Mouse (Mus musculus) layer of hippocampus, postnatal 36 days (tissue): ENCODE measurements around the gene Marveld3. TPM values are rescaled to one million over a fixed set of nuclear protein-coding genes. Genes with fewer than 3 reads are reported as not detected.

ENCODE experiments used
- DNase-seq, 2 experiments: peaks; one replicate each; pipeline ENCODE4 v3.0.0; 2022
- total RNA-seq, 2 experiments: library from RNA; stranded (reverse); gene quantifications; 2 replicates each; pipeline ENCODE4 v1.2.3; 2021

Gene Marveld3
- total RNA-seq = not detected

DNA sequence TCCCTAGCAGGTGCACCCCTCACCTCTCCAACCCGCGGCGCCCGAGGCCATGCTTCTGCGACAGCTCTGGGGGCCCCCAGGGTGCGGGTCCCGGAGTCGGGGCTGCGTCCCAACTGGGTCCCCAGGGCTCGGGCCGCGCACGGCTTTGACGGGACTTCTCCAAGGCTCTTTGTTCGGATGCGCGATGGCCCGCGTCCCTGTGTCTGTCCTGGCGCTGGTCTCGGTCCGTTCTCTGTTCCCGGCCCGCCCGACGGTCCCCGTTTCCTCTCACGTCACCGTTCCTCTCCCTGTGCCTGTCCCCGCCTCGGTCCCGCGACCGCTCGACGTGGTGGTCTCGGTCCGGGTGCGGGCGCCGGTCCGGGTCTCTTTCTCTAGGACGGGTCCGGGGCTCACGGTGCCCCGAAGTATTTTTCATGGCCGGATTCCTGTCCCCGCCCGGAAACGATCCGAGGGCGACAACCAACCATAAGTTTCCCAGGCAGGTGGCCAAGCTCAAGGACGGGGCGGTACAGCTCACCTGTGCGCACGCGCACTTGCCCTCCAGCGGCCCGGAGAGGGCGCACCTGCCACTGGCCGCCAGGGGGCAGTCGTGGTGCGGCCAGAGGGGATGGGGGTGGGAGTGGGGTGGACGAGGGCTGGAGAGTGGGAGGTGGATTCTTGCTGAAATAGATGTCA is at the start of gene Marveld3:
Marveld3 (minus strand) TSS at position 511 of the 675 bp plus-strand sequence.
- no peak for DNase-seq

DNA sequence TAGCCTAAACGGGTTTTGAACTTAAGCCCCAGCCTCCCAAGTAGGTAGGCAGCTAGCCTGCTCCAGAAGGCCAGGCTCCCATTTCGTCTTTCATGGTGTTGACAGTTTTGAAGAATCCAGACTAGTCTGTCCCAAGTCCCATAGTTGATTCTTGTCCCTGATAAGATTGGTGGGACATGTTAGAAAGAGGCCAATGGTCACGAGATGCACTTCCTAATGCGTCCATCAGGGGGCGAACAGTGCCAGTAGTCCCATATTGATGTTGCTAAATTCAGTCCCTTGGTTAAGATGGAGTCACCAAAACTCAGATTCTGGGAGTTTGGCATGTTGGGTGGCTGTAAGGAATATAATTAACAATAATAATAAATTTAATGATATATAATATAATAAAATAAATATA is 48.9 kb upstream of the Marveld3 start:
- no peak for DNase-seq

DNA sequence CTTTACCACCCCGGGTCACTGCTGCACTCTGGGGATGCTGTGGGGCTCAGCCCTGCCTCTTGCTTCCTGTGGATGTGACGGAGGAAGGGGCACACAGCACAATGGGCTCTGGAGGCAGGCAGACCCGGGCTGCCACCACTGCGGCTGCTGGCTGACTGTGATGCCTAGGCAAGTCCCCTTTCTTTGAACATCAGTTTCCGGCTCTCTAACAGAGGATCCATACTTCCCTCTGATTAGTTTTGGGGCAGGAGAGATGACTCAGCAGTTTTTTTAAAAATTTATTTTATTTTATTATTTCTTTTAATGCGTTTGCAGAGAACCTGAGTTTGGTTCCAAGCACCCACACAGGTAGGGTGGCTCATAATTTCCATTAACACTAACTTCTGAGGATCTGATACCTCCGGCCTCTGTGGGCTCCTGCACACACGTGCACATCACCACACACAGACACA is 47.0 kb upstream of the Marveld3 start:
- no peak for DNase-seq

DNA sequence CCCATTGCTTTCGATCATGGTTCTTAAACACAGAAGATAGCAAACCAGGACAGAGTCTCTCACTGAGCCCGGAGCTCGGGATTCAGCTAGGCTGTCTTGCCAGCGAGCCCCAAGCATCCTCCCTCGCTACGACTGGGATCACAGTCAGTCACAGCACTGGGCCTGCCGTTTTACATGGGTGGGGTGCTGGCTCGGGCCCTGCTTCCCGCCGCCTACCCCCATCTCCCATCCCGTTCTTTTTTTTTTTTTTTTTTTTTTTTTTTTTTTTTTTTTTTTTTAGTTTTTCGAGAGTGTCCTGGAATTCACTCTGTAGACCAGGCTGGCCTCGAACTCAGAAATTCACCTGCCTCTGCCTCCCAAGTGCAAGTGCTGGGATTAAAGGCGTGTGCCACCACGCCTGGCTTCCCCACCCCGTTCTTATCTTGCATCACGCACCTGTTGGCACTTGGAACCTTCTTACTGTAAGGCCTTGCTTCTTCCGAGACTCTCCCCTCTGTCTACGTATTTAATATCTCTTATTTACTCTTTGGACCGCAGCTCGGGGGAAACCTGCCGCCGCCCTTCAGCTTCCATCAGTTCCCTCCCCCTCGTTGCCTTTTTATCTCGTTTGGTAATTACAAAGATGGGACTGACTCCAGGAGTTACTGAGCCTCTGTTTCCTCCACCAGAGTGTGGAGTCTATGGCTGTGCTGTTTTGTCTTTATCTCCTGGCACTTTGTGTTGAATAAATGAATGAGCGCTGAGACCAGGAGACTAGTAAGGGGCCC is 46.4 kb upstream of the Marveld3 start:
- no peak for DNase-seq

DNA sequence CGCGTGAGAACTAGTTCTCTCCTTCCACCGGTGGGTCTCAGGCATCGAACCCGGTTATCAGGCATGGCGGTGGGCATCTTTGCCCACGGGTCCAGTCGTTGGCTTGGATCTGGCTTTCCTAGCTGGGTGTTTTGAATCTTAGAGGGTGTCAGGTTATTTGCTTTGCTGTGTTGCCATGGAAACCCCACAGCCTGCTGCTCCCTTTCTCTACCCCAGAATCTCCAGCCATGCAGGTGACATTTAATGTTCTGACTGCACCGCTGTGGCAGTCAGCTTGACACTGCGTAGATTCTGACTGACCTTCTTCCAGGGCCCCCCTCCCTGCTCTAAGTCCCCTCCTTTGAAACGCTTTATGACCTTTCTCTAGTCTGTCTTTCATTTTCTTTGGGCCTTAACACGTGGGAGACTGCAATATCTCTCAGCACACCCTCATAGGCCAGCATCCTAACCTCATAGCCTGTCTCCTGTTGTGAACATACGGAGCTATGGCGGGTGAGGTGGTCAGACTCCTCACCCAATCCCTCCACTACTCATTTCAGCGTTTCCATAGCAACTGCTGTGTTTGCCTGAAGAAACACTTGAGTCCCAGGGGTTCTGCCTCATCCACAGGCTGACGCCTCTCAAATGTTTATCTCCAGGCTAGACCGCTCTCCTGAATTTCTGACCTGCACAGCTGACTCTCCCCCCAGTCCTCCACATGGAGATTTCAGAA is 44.5 kb upstream of the Marveld3 start:
- no peak for DNase-seq

DNA sequence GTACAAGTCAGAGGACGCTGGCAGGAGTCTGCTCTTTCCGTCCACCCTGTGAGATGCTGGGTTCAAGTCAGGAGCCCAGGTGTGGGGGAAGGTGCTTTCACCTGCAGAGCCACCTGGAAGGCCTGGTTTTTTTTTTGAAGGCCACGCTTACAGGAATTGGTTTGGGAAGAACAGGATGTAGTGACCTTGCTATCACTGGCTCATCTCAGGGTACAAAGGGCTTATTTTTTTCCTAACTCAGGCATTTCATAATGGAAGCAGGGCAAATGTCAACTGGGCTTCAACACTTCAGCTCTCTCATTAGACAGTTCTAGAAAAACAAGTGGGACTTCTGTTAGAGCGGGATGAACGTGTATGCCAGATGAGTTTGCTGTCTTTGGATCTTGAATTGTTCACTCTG is 42.3 kb upstream of the Marveld3 start:
- no peak for DNase-seq

DNA sequence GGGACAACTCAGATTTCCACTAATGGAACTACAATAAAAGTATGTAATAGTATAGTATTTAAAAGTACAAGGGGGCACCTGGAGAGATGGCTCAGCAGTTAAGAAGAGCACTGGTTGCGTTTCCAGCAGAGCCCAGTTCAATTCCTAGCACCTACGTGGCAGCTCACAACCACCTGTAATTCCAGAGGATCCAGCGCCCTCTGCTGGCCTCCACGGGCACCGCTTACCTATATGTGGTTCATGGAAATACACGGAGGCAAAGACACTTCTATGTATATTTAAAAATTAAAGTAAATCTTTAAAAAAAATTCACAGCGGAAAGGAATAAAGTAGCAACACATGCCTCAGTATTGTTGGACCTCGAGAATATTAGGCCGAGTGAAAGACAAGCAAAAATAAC is 41.0 kb upstream of the Marveld3 start:
- DNase-seq = no peak

DNA sequence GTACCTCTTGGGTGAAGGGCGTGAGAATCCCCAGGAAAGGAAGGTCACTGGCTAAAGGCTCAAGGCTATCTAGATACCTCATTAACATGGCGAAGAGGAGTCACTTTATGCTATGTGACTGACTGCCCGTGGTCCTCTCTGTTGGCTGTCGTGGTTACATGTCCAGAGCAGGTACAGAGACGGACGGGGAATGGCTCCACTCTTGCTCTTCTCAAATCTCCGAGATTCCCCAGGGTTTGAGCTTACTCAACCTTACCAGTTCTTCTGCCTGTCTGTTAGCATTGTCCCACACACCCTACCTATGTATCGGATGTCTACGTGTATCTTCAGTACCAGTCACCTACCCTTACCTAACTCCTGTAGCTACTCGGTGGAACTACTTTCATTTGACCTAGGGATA is 38.0 kb upstream of the Marveld3 start:
- DNase-seq = no peak

DNA sequence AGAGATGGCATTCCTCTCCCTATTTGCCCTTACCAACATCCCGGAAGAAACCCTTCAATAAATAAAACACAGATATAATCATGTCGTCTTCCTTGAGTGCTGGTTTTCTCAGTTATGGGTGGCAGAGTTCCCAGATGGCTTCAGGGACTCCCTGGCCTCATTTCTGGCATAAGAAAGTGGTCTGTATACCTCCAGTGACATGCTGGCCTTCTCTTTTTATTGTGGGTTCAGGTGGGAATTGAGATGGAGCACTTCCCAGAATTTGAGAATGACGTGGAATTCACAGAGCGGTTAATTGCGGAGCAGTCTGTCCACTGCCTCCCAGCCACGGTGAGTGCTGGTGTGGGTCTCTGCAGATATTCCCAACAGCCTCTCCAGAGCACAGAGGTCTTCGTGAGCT is 36.1 kb upstream of the Marveld3 start:
- no peak for DNase-seq

DNA sequence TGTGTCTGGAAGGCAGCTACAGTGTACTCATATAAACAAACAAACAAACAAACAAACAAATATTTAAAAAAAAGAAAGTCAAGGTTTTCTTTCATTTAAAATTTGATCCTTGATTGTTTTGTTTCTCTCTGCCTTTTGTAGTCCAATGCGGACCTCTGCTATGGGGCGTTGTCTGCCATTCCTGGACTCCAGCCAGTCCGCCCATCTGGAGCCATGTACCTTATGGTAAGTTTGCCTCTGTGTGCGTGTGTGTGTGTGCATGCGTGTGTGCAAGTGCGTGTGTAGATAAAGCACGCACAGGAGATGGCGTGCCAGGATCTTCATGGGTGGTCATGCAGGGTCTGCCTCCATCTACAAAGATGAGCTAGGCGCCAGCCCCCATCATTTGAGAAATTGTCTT is 35.4 kb upstream of the Marveld3 start:
- DNase-seq = no peak

DNA sequence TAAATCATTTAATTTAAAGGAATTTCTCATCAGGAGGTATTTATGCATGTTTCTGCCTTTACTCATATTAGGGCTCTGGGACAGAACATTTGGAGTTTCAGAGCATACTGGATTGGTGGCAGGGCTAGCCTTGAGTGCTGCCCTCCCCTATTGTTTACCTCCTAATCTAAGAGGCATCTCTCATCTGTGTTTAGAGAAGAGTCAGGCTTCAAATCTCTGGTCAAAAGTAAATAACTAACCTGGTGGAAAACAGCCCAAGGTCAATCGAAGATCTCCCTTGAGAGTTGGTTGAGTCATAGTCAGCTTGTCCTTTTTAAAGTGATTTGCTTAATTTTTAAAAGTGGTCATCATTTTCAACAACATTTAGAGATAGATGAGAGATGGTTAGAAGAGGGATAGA is 30.9 kb upstream of the Marveld3 start:
- DNase-seq = no peak

DNA sequence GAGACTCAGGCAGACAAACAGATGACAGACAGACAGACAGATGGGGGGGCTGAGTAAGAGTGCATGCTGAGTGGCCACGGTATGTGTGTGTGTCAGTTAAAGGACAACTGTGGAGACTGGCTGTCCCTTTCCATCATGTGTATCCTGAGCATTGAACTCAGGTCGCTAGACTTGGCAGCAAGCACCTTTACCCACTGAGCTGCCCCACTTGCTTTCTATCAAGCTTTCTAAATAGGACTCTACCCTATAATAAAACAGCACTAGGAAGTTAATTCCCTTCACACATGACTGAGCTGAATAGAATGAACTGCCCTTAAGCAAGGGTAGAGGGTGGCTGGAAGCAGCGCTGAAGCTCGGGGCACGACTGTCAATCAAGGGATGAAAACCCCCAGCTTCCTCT is 30.2 kb upstream of the Marveld3 start:
- no peak for DNase-seq

DNA sequence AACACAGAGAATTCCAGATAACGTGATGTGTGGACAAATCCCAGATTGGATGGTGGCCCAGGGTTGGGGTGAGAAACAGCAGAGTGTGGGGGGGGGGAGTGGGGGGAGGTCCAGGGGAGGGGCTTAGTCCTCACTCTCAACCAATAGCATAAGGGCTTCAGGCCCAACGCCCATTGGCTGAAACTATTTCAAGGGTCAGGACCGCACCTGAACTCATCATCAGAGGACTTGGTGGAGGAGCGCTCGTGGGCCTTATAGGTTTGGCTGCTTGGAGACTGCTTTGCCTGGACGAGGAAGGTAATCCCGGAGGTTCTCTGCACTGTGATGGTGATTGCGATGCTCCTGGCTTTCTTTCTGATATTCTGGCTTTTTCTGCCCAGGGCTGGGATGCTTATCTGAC is 28.2 kb upstream of the Marveld3 start, which contains the start of gene Tat:
Tat (plus strand) TSS at position 214 of the 400 bp plus-strand sequence.
- DNase-seq = no peak

DNA sequence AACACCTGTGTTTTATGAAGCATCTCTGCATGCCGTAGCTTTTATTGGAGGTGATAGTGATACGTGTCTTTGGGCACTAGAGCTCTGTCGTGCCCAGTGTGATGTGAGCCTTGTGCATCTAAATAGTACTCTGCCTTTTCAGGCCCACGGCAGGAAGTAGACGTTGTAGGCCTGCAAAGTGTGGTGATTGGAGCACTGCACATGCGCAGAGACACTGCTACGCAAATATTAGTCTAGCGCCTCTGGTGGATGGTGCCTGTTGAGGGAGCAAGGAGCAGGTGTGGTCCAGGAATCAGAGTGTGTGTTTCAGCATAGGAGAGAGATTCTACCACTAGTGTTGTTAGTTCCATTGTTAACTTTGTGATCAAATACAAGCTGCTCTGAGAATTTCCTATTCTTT is 27.1 kb upstream of the Marveld3 start:
- DNase-seq = no peak

DNA sequence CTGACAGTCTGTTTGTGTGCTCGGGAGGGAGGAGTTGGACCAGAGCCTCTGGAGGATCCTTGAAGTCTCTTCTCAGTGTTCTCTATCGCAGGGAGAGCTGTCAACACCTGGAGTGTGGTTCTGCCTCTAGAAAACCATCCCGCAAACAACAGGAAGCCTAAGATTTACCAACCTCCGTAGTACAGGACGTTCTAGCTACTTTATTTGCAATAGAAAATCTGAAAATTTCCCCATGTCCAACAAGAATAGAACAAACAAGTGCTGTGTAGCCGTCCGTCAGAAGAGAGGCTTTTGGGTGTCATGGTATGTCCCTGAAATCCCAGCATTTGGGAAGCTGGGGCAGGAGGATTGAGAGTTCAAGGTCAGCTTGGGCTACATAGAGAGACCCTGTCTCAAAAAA is 25.8 kb upstream of the Marveld3 start:
- DNase-seq = no peak

DNA sequence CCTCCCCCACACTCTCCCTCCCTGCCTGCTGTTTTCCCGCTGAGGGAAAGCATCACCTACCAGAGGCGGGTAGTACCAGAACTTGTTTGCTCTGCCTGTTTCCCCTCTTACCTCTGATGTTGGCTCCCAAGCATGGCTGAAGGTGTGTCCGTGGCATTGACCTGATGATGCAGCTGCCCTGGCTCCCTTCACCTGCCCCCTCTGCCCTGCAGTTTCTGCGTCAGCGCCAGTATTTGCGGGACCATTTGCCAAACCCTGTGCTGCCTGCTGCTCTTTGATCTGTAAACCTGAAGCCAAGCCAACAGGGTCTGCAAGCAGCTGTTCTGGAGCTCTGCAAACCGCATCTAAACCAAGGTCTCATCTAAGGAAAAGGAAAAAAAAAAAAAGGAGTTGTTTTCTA is 24.4 kb upstream of the Marveld3 start:
- no peak for DNase-seq

DNA sequence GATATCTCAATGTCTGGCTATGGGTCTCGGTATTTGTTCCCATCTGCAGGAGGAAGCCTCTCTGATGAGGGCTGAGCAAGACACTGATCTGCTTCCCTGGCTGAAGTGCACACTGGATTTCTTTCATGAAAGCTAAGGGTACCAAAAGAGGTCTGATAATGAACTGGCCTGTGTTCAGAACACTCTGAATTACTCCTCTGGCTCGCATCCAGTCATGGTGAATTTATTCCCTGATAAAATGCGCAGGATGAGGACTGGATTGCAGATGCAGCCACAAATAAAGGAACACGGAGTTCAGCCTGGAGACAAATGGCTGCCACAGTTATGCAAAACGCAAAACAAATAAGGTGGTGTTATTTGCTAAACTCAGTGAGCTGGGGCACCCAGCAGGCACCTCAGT is 21.9 kb upstream of the Marveld3 start:
- peak in 1 of 2 experiments; percentile 46 for DNase-seq

DNA sequence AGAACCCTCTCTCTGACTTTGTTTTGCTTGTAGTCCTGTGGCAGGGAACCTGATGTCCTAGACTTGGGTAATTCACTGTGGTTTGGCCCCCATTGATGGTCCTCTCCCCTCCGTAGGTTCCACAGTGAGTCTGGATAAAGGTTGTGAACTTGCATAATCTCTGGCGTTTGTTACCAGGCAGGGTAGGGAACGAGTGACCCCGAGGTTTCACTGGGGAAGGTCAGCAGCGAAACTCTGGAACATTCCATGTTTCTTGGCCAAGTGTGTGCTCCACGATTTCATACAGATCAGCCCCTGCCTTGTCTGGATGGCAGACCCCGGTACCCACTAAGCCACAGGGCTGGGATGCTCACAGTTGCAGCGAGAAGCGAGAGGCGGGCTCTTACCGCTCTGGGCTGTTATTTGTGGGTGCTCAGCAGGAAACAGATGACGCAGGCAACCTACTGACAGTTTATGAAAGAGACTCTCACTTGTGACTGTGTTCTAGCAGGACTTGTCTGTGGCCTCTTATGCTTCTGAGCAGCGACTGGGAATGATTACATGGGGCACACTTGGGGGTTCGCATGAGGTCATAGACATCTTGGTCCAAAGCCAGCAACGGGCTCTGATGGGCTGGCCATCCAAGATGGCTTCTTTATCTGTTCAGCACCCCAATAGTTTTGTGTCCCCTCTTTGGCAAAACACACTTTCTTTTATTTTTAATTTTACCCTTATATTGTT is 20.5 kb upstream of the Marveld3 start:
- no peak for DNase-seq

DNA sequence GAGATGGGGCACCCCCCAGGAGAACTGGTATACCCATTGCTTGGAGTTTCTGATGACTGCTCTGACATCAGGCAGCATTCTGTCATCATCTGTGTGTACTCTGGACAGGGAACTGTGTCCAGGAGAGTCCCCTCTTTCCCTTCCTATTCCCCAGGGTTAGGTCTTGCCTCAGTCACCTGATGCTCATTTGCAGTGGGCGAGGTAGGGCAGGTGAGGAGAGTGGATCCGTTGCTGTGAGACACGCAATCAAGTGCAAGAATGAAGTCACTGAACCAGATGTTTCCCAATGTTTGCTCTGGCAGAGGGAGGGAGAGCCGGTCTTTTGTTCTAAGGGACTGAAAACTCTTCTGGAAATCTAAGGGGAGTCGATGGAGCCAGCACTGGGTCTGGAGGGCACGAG is 17.3 kb upstream of the Marveld3 start:
- no peak for DNase-seq

DNA sequence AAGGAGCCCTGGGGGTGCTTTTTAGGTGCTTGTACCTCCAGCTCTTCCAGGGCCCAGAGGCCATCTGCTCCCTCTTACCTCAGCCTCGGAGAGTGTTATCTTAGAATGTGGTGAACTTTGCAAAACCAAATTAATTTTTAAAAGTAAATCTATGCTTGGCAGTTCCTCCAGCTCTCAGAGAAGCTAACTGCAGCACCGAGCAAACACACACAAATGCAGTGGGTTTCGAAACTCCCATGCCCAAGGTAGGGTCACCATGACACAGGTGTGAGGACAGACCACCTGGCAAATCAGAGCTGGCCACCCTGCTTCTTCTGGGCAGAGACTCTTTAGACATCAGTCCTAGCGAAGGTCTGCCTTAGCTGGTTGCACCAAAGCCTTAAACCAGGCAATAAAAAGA is 10.9 kb upstream of the Marveld3 start:
- DNase-seq = no peak

DNA sequence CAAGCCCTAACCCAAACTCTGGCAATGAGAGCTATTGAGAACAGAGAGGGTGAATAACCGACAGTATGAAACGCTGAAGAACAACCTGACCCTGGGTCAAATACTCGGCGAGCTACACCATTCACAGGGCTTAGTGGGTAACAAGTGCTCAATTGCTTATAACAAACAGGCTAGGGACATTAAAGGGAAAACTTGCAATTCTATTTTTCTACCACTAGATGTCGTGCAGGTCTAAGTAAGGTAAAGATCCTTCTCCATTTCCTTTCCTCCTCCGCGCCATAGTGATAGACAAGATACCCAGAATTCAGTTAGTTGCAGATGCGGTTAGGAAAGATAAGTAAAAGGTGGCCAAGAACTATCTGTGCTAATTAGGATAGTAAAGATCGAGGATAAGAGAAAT is 8.3 kb upstream of the Marveld3 start:
- DNase-seq = no peak

DNA sequence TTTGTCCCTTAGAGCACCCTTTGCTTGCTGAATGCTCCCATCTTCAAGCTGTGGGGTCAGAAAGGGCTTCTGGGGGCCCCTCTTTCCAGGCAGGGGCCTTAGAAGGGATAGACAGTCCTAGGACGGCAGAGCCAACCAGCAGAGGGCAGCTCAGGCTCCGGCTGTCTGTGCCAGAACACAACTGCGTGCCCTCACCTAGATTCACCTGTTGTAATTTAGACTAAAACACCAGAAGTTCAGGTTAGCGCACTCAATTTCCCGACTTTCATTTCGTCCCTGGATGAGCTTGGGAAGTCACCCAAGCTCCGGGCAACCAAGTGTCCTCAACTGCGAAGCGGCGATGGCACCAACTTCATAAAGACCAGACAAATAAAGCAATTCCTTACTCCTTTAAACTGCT is 6.8 kb upstream of the Marveld3 start:
- no peak for DNase-seq

DNA sequence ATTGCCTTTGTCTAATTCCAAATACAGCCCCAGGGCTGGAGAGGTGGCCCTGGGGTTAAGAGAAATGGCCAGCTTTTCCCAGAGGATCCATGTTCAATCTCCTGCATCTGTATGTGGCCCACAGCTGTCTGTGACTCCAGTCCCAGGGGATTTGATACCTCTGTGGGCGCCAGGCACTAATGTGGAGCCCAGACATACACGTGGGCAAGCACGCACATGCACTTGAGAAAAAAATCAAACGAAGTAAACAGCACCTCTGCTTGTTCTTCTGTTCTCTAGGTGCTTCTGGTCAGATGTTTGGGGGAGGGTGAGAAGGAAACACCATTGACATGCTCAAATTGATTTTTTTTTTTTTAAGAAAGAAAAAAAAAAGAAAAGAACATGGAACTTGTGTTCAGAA is 2.1 kb upstream of the Marveld3 start:
- DNase-seq = no peak
